Mouse (Mus musculus) liver, embryonic 14.5 days (tissue): ENCODE results near the gene Foxn3.

Source experiments
- CTCF ChIP-seq: IDR thresholded peaks from 2 replicates; pipeline ENCODE4 v1.5.1; 2016; ENCODE audit warnings: antibody characterized with exemption, low read depth, control low read depth
- EP300 ChIP-seq: IDR thresholded peaks from 2 replicates; pipeline ENCODE4 v1.6.1; 2016; ENCODE audit warnings: antibody characterized with exemption, low read depth

- TF ChIP-seq EP300 (no peak), CTCF (no peak)
These were observed 233.8 kb downstream of the Foxn3 start for GRCm38 (mm10) chr12:99329301-99330257.
